Mouse (Mus musculus) neural tube, embryonic 10.5 days (tissue): ENCODE measurements at regions not wholly inside any gene's neighbourhood (a gene's known extent, or its start where the extent isn't known, plus 50 kb on each side); places are given as distances from the start of the nearest gene placed in this dataset.

Experiments
- DNase-seq: peaks from one replicate; pipeline ENCODE4 v3.0.0-alpha.2; 2017; ENCODE audit warnings: low spot score; ENCODE audit errors: extremely low spot score

DNA sequence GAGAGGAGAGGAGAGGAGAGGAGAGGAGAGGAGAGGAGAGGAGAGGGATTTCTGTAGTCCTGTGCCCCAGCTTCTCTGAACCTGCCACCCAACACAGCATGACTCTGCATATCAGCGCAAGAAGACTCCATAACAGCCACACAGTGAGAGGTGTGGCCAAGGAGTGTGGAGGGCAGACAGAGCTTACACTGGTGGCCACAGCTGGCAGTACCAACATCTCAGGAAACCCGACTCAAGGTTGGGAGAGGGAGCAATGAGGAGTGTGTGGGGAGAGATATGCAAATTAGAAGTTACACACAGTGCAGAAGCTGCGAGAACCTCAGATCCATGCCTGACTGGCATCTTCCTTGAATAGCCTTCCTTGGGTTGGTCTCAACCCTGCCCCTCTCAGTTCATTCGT is 63.5 kb upstream of the Vps8 start:
- no peak for DNase-seq

DNA sequence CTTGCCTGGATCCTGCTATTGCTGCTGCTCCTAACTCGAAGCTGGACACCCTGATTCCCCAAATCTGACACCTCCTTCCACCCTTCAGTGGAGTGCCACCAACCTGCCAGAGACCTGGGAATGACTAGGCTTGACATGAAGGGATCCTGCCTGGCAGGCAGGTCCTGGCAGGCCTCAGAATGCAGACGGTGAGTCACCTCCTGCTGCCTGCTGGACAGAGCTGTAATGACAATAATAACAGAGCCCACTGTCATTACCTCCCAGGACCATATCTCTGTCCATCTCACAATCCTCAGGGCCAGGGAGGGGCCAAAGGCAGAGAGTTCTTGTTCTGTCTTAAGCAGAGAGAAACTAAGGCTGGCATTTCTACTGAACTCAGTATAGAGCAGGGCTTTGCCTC is 61.5 kb upstream of the Vps8 start:
- DNase-seq: no peak

DNA sequence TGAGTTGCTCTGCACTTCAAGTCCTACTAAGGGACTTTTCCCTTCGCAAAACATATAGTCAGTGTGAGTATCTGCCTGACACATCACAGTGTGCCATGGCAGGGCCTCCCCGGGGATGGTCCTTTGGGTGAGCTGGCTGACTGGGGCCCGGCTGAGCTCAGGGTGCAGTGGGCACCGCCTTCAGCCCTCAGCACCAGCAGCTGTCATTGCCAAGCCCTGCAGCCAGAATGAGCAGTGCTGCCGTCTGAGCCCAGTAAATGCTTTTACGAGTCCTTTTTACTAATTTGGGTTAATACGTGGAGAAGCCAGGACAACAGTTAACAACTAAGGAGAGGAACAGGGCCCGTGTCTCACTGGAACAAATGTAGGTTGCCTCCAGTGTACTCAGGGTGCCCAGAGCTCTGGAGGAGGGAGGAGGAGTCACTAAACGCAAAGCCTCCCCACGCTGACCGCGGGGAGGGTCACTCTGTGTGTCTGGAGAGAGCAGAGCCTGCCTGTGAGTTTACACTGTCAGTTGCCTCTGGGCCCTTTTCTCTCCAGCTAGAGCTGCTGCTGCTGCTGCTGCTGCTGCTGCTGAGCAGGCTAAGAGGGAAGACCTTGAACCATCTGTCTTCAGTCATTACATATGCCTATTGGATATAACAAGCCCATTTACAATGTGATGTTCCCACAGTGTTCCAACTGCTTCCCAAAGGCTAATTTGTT is 60.1 kb upstream of the Vps8 start:
- no peak for DNase-seq

DNA sequence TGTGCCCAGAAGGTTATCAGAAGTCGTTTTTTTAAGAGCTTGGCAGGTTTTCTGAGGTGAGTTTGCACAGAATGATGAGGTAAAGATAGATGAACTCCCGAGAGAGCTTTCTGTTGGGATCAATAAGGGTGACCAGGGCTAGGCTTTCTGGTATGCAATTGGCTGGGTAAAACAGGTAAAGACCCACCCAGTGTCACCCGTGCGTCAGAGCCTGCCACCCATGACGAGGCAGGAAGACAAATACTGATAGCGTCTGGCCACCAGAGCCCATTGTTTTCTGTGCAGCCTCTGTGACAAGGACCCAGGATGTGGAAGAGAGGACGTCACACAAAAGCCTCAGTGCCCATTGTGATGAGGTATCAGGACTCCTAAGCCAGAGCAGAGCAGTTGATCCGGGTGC is 58.0 kb upstream of the Vps8 start:
- DNase-seq: no peak

DNA sequence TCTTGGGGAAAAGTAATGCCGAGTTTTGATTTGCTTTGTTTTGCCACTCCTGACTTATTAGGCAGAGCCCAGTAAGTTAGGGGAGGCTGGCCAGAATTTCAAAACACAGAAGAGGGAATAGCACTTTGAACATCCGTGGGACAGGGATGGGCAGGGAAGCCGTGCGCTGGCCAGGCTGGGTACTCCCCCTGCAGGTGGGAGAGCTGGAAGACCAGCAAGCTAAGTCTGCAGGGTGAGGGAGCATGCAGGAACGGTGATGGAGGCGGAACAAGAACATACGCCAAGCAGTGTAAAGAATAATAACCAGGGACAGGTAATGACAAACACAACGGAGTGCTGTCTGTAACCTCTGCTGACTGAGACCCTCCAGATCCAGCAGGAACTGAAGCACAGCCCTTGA is 55.5 kb upstream of the Vps8 start:
- DNase-seq: no peak

DNA sequence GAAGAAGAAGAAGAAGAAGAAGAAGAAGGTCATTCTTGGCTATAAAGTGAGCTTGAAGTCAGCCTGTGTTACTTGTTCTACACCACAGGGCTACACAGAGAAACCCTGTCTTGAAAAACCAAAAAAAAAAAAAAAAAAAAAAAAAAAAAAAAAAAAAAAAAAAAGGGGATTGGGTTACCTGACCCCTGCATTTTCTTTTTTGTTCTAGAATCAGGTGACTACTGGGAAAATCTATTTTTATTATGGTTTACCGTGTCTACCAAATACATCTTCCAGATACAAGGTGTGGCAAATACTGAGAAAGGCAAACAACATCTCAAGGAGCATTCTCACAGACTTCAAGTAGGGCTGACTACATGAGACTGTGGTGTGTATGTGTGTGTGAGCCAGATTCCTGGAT is 54.1 kb upstream of the Vps8 start:
- no peak for DNase-seq

DNA sequence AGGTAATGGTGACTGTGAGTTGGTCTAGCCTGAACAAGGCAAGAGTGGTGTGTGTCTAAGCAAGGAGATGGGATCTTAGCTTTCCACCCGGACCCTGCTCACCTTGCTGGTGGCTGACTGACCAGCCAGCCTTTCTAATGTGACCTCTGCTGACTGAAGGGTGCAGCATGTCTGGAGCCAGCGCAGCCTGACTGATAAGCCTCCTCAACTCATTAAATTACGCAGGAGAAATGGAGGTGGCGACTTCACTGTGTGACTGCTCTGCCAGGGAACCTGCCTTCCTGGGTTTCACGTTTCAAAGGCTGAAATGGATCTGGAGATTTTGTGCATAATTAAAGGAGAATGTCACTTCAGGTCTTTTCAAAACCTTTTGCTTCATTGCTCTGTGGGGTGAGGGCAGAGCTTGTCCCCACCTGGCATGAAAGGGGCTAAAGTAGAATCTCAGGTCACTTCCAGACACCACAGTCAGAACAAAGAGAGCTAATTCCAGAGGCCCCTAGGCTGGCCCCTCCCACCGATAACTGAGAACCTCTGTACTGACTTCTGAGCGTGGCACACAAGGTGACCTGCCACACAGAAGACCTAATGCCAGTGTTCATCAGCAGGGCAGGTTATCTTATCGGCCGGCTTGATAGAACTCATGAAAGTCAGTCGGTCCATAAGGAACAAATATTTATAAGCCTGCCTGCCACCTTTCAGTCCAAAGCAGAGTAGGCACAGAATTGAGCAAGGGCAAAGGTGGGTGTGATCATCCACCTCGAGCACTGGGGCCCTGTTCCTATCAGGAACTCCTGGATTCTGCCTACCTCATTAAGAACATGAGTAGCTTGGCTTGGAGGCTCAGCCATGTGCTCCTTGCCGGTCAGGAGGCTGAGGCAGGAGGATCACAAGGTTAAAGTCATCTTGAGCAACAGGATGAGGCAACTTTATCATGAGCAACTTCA is 53.1 kb upstream of the Vps8 start:
- no peak for DNase-seq
